Mouse (Mus musculus): ENCODE results near the gene Cox15. TPM values are rescaled to one million over a fixed set of nuclear protein-coding genes. Genes with fewer than 3 reads are reported as not detected.

Cox15 gene
- 12.9 and 13.9 TPM in 2 replicates for polyA plus RNA-seq (2015; fragmentation: Nextera tagmentation; extraction: Ambion mirVana)

- Histone ChIP-seq H3K4me3 (peak within 1 kb of the TSS; percentile 80), H3K4me1 (replicated peaks) (peaks cover 19% of the 10 kb centered on the region), H3K4me2 (peak within 1 kb of the TSS; percentile 64), H3K27me3 (no peaks in the 10 kb centered on the region), H3K9ac (peak within 1 kb of the TSS; percentile 84), H3K36me3 (peaks cover 18% of the 10 kb centered on the region), H3K9me3 (no peaks in the 10 kb centered on the region), H3K27ac (replicated peaks) (peak within 1 kb of the TSS; percentile 95)
- ATAC-seq (ENCODE audit: low FRiP score, low read depth) = peak; percentile 93
- WGBS = 1% methylated on average over 57 of the region's 62 CpGs
These were observed at the start of gene Cox15, which contains the start of gene Cutc for GRCm38 (mm10) chr19:43752489-43753225. Gene Cox15 (minus strand): TSS chr19:43753000. Gene Cutc (plus strand): TSS chr19:43752996.

GRCm38 (mm10) chr19:43801427-43802051, 48.7 kb upstream of the Cox15 start:
- no peaks in the 10 kb centered on the region for H3K36me3 ChIP-seq
- WGBS = 83% methylated on average over 9 of the region's 9 CpGs
- no peak overlapping the region for H3K4me3 ChIP-seq
- no peaks in the 10 kb centered on the region for H3K27me3 ChIP-seq
- H3K9ac ChIP-seq = no peak overlapping the region
- no peak for ATAC-seq (ENCODE audit: low FRiP score, low read depth)
- no peaks in the 10 kb centered on the region for H3K9me3 ChIP-seq
- no peak overlapping the region for H3K4me2 ChIP-seq
- no peaks in the 10 kb centered on the region for H3K4me1 ChIP-seq (replicated peaks)
- no peak overlapping the region for H3K27ac ChIP-seq (replicated peaks)

DNA sequence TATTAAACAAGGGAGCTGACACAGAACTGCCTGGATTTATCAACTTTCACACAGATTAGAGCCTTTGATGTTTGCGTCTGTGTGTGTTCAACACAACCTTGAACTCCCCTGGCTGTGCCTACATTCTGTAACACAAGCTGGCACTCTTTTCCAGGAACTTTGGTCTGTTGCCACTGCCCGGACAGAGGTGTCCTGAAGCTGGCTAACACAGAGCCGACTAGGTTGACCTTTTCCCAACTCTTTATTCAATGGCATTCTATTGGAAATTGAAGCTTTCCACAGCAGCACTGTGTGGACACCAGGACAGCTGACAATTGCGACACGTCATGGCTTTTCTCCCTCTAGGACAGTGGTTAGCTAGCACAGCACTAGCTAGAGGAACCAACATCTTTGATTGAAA, 44.4 kb upstream of the Cox15 start:
- Histone ChIP-seq H3K27me3 (no peaks in the 10 kb centered on the region), H3K4me2 (no peak overlapping the region), H3K4me1 (replicated peaks) (no peaks in the 10 kb centered on the region), H3K4me3 (no peak overlapping the region), H3K27ac (replicated peaks) (no peak overlapping the region), H3K9ac (no peak overlapping the region), H3K9me3 (no peaks in the 10 kb centered on the region), H3K36me3 (no peaks in the 10 kb centered on the region)
- 78% methylated on average over 5 of the region's 5 CpGs for WGBS
- no peak for ATAC-seq (ENCODE audit: low FRiP score, low read depth)

- Histone ChIP-seq H3K36me3 (no peaks in the 10 kb centered on the region), H3K27me3 (no peaks in the 10 kb centered on the region), H3K4me2 (no peak overlapping the region), H3K4me3 (no peak overlapping the region), H3K9me3 (no peaks in the 10 kb centered on the region), H3K27ac (replicated peaks) (no peak overlapping the region), H3K9ac (no peak overlapping the region), H3K4me1 (replicated peaks) (no peaks in the 10 kb centered on the region)
- WGBS = 81% methylated on average over 8 of the region's 8 CpGs
- ATAC-seq (ENCODE audit: low FRiP score, low read depth) = no peak
These were observed 42.7 kb upstream of the Cox15 start for GRCm38 (mm10) chr19:43795511-43795910.

- WGBS = 98% methylated on average over 1 of the region's 1 CpGs
These were observed 41.2 kb upstream of the Cox15 start for GRCm38 (mm10) chr19:43793951-43794350.

GRCm38 (mm10) chr19:43792537-43792936, 39.7 kb upstream of the Cox15 start:
- H3K9me3 ChIP-seq = no peaks in the 10 kb centered on the region
- no peaks in the 10 kb centered on the region for H3K4me1 ChIP-seq (replicated peaks)
- H3K27me3 ChIP-seq = no peaks in the 10 kb centered on the region
- H3K27ac ChIP-seq (replicated peaks) = no peak overlapping the region
- no peak for ATAC-seq (ENCODE audit: low FRiP score, low read depth)
- H3K4me3 ChIP-seq = no peak overlapping the region
- H3K9ac ChIP-seq = no peak overlapping the region
- no peak overlapping the region for H3K4me2 ChIP-seq
- H3K36me3 ChIP-seq = no peaks in the 10 kb centered on the region
- 91% methylated on average over 4 of the region's 4 CpGs for WGBS

More at GRCm38 (mm10) chr19:43793951-43794350, 41.2 kb upstream of the Cox15 start:
- no peak for ATAC-seq (ENCODE audit: low FRiP score, low read depth)
- H3K9me3 ChIP-seq = no peaks in the 10 kb centered on the region
- H3K4me1 ChIP-seq (replicated peaks) = no peaks in the 10 kb centered on the region
- no peaks in the 10 kb centered on the region for H3K27me3 ChIP-seq
- H3K27ac ChIP-seq (replicated peaks) = no peak overlapping the region
- no peaks in the 10 kb centered on the region for H3K36me3 ChIP-seq
- no peak overlapping the region for H3K4me3 ChIP-seq
- H3K9ac ChIP-seq = no peak overlapping the region
- H3K4me2 ChIP-seq = no peak overlapping the region

DNA sequence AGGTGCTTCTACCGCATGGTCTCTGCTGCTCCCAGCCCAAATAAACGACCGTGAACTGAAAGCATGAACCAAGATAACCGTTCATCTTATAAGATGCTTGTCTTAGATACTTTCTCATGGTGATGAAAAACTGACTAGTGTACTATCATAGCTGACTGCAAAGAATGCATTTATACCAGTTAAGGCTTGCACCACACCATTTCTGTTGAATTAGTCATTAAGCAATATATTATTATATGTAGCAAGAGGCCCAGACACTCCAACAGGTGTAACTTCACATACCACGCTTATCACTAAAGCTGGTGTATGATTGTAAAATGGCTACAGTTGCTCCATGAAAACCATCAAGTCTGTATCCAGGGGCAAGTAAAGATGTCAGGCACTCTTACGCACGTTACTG, 37.0 kb upstream of the Cox15 start:
- no peak for ATAC-seq (ENCODE audit: low FRiP score, low read depth)
- H3K36me3 ChIP-seq = no peaks in the 10 kb centered on the region
- no peak overlapping the region for H3K4me2 ChIP-seq
- 93% methylated on average over 7 of the region's 7 CpGs for WGBS
- H3K9me3 ChIP-seq = no peaks in the 10 kb centered on the region
- no peaks in the 10 kb centered on the region for H3K27me3 ChIP-seq
- H3K4me3 ChIP-seq = no peak overlapping the region
- H3K4me1 ChIP-seq (replicated peaks) = no peaks in the 10 kb centered on the region
- H3K27ac ChIP-seq (replicated peaks) = no peak overlapping the region
- no peak overlapping the region for H3K9ac ChIP-seq

- no peak for ATAC-seq (ENCODE audit: low FRiP score, low read depth)
- H3K9me3 ChIP-seq = no peaks in the 10 kb centered on the region
- no peaks in the 10 kb centered on the region for H3K36me3 ChIP-seq
- H3K27ac ChIP-seq (replicated peaks) = no peak overlapping the region
- no peak overlapping the region for H3K4me3 ChIP-seq
- 85% methylated on average over 13 of the region's 13 CpGs for WGBS
- H3K27me3 ChIP-seq = no peaks in the 10 kb centered on the region
- no peak overlapping the region for H3K9ac ChIP-seq
- no peaks in the 10 kb centered on the region for H3K4me1 ChIP-seq (replicated peaks)
- H3K4me2 ChIP-seq = no peak overlapping the region
These were observed 33.6 kb upstream of the Cox15 start for GRCm38 (mm10) chr19:43786249-43787026.

- H3K4me3 ChIP-seq = no peak overlapping the region
- WGBS = 82% methylated on average over 8 of the region's 8 CpGs
- no peaks in the 10 kb centered on the region for H3K36me3 ChIP-seq
- no peaks in the 10 kb centered on the region for H3K9me3 ChIP-seq
- no peak for ATAC-seq (ENCODE audit: low FRiP score, low read depth)
- H3K4me1 ChIP-seq (replicated peaks) = no peaks in the 10 kb centered on the region
- H3K27ac ChIP-seq (replicated peaks) = no peak overlapping the region
- no peaks in the 10 kb centered on the region for H3K27me3 ChIP-seq
- no peak overlapping the region for H3K4me2 ChIP-seq
- no peak overlapping the region for H3K9ac ChIP-seq
These were observed 32.0 kb upstream of the Cox15 start for GRCm38 (mm10) chr19:43784761-43785160.

DNA sequence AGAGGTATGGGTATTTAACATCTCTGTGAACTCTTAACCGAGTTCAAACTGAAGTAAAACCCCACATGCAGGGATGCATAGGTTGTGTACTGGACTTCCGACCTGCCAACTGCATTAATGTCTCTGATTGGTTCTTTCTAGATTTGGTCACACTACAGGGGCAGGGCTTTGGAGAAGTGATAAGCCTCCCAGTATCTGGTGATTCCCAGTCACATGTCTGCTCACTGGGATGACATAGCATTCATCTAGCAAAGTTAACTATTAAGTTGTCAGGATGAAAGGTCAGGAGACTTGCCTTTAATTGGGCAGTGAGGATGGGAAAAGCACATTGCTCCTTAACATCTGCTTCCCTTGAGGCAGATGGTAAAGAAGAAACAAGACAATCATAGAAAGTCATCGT, 29.2 kb upstream of the Cox15 start, which contains the start of gene Abcc2:
Gene Abcc2, plus strand, starts transcription at position 213 of the 400 bp plus-strand sequence.
- no peaks in the 10 kb centered on the region for H3K36me3 ChIP-seq
- no peak within 1 kb of the TSS for H3K9ac ChIP-seq
- H3K4me1 ChIP-seq (replicated peaks) = no peaks in the 10 kb centered on the region
- H3K27me3 ChIP-seq = no peaks in the 10 kb centered on the region
- H3K4me2 ChIP-seq = no peak within 1 kb of the TSS
- no peak within 1 kb of the TSS for H3K27ac ChIP-seq (replicated peaks)
- H3K9me3 ChIP-seq = no peaks in the 10 kb centered on the region
- ATAC-seq (ENCODE audit: low FRiP score, low read depth) = no peak
- 86% methylated on average over 3 of the region's 3 CpGs for WGBS
- H3K4me3 ChIP-seq = no peak within 1 kb of the TSS

DNA sequence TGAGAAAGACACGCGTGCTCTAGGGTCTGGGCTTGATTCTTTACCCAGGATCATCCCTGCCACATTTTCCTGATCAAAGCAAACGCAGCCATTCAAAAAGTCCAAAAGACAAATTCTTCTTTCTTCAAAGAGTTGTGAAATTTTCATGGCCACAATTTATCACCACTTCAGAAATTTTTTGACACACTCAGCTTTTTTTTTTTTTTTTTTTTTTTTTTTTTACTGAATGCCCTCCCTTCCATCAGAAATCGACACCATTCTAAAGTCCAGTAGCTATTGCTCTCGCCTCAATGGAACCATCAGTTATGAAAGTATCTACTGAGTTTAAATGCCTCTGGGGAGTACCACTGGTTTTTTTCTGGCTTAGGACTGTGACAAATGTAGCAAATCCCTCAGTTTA, 27.6 kb upstream of the Cox15 start:
- H3K4me3 ChIP-seq = no peak overlapping the region
- no peak overlapping the region for H3K27ac ChIP-seq (replicated peaks)
- no peaks in the 10 kb centered on the region for H3K9me3 ChIP-seq
- no peaks in the 10 kb centered on the region for H3K27me3 ChIP-seq
- ATAC-seq (ENCODE audit: low FRiP score, low read depth) = no peak
- H3K4me2 ChIP-seq = no peak overlapping the region
- no peaks in the 10 kb centered on the region for H3K36me3 ChIP-seq
- H3K9ac ChIP-seq = no peak overlapping the region
- WGBS = 92% methylated on average over 5 of the region's 5 CpGs
- no peaks in the 10 kb centered on the region for H3K4me1 ChIP-seq (replicated peaks)

DNA sequence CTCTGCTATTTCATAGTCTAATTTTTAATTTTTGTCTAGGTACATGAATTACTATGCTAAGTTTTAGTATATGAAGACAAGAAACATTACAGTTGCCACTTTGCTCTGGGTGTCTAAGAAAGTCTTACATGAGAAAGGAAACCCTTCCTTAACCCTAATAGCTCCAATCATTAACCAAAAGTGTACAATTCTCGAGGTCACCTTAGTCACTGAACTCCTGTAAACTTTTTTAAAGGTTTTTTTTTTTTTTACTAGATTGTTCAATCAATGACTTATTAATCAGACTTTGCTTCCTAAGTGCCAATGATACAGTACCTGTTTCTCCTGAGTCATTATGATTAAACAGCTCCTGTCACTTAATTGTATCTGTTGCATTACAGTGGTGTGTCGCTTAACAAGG, 24.5 kb upstream of the Cox15 start:
- no peak for ATAC-seq (ENCODE audit: low FRiP score, low read depth)
- Histone ChIP-seq H3K27ac (replicated peaks) (no peak overlapping the region), H3K27me3 (no peaks in the 10 kb centered on the region), H3K36me3 (no peaks in the 10 kb centered on the region), H3K4me2 (no peak overlapping the region), H3K9me3 (no peaks in the 10 kb centered on the region), H3K4me1 (replicated peaks) (no peaks in the 10 kb centered on the region), H3K9ac (no peak overlapping the region), H3K4me3 (no peak overlapping the region)
- WGBS = 74% methylated on average over 2 of the region's 2 CpGs
